Mouse (Mus musculus) adrenal gland, adult (tissue): ENCODE measurements around the gene Nup205.
"Not testable (repeated sequence)": the region's sequence is repeated elsewhere in the genome, so short reads cannot be mapped to it uniquely, and the experiment has no call there.

Source experiments
- DNase-seq, 2 experiments: peaks; one replicate each; pipeline ENCODE4 v3.0.0; 2022 to 2023; ENCODE audit warnings: low spot score in 1 of 2; ENCODE audit not compliant: inconsistent age in 2 of 2

Nup205 gene

GRCm38 (mm10) chr6:35176979-35177649, at the start of gene Nup205:
TSS of gene Nup205 (plus strand) at chr6:35177421.
- DNase-seq = peak; percentile 88 to 97

DNA sequence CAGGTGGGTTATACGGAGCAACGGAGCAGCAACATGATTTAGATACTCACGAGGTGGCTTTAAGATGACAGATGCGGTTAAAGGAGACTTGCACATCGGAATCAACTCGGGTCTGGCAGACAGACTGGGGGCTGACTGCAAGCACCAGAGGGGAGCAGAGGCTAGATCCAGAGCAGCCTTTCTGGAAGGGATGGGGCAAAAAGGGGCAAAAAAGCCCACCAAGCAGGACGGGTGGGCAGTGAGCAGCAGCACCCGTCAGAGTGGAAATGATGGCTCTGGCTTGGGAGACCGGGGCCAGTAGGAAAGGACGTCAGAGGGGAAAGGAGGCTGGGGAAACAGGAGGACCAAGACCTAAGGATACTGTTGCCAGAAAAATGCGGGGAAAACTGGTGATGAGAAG, 44.4 kb upstream of the Nup205 start:
- peak in 1 of 2 experiments; percentile 82 for DNase-seq

DNA sequence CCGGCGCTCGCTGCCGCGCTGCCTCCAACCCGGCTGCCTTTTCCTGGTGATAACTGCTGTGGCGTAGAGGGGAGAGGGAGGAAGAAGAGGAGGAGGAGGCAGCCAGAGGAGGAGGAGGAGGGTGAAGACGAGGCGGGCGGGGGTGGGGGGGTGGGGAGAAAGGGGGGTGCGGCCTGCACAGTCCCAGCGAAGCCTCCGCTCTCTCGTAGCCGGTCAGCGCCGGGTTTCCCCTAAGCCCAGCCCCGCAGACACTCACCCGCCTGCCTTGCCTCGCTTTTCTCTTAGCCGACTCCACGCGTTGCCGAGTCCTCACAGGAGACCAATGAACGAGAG, 44.0 kb upstream of the Nup205 start:
- no peak for DNase-seq

- DNase-seq = peak; percentile 99 to 100
Measured at GRCm38 (mm10) chr6:35133579-35134488, 43.4 kb upstream of the Nup205 start, which contains the start of gene Cnot4. TSS of gene Cnot4 (minus strand) at chr6:35133724.

- DNase-seq = no peak
Measured at GRCm38 (mm10) chr6:35134844-35135243, 42.4 kb upstream of the Nup205 start.

DNA sequence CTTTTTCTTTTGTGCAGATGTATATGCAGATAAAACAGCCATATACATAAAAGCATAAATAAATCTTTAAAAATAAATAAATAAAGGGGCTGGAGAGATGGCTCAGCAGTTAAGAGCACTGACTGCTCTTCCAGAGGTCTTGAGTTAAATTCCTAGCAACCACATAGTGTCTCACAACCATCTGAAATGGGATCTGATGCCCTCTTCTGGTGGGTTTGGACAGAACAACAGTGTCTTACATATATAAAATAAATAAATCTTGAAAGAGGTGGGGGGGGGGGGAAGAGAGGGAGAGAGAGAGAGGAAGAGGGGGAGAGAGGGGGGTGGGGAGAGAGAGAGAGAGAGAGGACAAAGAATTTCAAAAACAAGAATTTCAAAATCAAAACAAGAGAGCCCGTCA, 36.9 kb upstream of the Nup205 start:
- DNase-seq = no peak

GRCm38 (mm10) chr6:35145569-35145968, 31.7 kb upstream of the Nup205 start:
- no peak for DNase-seq

DNA sequence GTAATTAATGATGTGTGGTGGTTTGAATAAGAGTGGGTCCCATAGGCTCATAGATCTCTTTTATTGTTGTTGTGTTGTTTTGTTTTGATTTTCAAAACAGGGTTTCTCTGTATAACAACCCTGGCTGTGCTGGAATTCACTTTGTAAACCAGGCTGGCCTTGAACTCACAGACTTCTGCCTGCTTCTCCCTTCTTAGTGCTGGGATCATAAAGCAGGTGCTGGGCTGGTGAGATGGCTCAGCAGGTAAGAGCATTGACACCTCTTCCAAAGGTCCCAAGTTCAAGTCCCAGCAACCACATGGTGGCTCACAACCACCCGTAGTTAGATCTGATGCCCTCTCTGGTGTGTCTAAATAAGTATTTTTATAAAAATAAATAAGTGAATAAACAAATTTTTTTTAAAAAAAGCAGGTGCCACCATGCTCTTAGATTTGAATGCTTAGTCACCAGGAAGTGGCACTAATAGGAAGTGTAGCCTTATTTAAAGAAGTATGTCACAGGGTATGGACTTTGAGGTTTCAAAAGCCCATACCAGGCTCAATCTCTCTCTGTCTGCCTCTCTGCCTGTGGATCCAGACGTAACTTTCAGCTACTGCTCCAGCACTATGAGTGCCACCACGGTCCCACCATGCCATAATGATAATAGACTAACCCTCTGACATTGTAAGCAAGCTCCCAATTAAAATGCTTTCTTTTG, 29.3 kb upstream of the Nup205 start:
- no peak for DNase-seq

DNA sequence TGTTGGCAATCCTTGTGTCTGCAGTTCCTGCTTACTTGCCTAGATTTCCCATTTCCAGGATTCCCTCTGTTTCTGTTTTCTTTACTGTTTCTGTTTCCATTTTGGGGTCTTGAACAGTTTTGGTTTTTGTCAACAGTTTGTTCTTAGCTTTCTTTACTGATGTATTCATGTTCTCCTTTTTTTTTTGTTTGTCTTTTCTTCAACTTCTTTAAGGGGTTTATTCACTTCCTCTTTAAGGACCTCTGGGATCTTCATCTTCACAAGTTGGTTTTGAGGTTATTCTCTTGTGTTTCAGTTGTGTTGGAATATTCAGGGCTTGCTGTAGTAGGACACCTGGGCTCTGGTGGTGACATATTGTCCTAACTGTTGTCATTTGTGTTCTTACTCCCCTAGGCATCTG, 22.7 kb upstream of the Nup205 start:
- no peak for DNase-seq

GRCm38 (mm10) chr6:35169250-35169649, 8.0 kb upstream of the Nup205 start:
- DNase-seq = no peak

DNA sequence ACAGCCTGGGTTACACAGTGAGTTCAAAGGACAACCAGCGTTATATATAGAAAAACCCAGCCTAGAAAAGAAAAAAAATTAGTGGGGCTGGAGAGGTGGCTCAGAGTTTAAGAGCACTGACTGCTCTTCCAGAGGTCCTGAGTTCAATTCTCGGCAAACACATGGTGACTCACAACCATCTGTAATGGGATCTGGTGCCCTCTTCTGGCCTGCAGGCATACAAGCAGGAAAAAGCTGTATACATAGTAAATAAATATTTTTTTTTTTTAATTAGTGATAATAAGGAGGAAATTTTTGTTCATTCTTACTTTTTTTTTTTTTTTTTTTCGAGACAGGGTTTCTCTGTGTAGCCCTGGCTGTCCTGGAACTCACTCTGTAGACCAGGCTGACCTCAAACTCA, 5.2 kb upstream of the Nup205 start:
- DNase-seq = not testable (repeated sequence)

GRCm38 (mm10) chr6:35173181-35173580, 4.0 kb upstream of the Nup205 start:
- DNase-seq = no peak

DNA sequence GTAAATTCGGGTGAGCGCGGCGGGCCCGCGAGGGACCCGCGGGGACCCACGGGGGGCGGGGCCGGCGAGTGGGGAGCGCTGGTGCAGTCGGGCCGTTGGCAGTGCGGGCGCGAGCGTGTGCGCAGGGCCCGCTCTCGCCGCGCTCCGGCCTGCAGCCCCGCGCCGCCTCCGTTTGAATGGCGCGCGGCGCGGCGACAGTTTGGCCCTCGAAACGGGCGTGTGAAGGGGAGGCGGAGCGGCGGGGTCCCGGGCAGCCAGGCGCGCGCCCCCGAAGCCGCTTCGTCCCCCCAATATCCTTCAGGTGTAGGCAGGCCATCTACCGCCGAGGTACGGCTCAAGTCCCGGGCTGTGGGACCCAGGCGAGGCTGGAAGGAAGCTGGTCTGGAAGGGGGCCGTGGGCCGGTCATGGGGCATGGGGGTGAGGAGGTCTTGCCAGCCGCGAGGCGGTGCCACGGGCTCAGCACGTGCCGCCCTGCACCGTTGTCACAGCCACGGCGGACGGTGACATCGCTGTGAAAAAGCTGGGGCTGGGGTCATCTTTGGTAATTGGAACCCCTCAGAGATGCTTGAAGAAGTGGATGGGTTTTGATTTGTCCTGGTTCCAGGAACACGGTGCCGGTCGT, 540 bp downstream of the Nup205 start:
- DNase-seq = no peak

- DNase-seq = not testable (repeated sequence)
Measured at GRCm38 (mm10) chr6:35179299-35179698, 2.1 kb downstream of the Nup205 start.

GRCm38 (mm10) chr6:35184781-35185180, 7.6 kb downstream of the Nup205 start:
- peak in 1 of 2 experiments; percentile 59 for DNase-seq

DNA sequence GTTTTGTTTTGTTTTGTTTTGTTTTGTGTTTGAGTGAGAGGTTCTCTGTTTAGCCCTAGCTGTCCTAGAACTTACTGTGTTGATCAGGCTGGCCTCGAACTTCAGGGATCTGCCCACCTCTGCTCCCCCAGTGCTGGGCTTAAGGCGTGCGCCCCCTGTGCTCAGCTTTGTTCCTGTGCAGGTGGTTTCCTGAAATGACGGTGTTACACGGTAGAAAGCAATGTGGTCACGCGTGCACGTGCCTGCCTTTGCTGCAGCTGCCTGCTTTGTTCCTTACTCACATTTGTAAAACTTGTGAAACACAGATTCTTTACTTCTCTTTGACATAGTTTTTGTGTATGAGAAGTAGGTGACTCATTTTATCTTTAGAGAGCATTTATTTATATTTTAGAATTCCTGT, 14.0 kb downstream of the Nup205 start:
- DNase-seq = no peak

DNA sequence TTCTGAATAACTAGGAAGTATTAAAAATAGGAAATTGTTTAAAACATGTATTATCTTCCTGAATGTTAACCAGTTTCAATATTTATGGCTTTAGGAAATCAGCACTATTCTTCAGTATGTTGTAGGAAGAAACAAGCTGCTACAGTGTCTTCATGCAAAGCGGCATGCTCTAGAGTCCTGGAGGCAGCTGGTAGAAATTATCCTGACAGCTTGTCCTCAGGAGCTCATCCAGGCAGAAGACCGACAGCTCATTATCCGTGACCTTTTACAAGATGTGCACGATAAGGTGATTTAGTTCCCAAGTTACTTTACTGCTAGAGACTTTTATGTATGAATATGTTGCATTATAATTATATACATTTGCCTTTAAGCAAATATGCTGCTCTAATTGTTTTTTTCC, 48.5 kb downstream of the Nup205 start:
- DNase-seq = no peak

- DNase-seq = no peak
Measured at GRCm38 (mm10) chr6:35229415-35229814, 52.2 kb downstream of the Nup205 start.

DNA sequence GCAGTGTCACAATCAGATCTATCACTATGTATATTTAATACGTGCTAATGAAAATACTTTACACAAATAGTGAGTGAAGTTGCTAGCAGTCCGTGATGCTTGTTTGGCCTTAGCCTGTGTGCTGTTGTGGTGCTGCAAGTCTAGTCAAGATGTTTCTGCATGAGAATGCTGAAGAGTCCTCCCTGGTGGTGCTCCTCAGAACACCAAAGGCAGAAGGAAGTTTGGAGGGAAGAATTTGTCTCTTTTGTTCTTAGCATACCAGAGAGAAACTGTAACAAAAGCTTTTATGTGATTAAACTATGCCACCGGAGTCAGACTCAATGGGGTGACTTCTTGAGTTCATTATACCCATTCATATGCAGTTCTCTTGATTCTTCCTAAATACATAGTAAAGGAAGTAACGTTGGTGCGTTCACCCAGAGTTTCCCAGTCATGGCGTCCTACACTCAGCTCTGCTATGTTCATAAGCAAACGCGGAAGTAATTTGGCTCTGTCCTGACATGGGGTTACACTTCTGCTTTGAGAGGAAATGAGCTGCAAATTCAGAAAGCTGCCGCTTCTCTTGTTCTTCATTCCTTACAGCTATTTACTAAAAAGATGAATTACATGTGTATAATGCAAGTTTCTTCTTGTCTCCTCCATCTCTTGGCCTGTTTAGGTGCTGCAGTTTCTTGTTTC, 59.0 kb downstream of the Nup205 start:
- no peak for DNase-seq

DNA sequence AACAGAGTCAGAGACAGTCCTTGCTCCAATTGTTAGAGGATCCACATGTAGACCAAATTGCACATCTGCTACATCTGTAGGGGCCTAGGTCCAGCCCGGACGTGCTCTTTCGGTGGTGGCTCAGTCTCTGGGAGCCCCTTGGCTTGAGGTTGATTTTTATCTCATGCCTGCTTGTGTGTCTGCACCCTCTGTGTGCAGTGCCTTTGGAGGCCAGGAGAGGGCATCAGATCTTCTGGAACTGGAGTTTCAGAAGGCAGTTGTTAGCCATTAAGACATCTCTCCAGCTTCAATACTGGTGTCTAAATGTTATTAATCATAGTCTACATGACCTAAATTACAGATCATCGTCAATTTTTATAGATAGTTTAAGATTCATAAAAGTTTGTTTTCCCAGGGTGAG, 66.0 kb downstream of the Nup205 start:
- DNase-seq = no peak

DNA sequence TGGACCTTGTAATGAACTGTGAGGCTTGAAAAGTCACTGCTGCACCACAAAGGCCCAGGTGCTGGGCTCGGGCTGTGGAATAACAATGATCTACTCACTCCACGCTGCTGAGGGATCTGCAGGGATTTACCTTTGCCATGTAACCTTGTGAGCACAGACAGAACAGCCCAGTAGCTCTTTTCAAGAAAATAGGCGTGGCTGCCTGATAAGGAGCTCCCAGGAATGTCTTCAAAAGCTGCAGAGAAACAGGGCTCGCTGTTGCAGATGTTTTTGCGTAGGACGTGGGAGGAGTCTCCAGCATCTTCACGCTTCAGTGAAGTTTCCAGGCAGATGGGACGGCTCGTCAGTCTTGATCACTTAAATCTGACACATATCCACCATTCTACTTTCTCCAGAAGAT, 66.8 kb downstream of the Nup205 start:
- DNase-seq = no peak
